Comparison of ENCODE assay signal across 7 mouse cellular contexts in the genomic region with DNA sequence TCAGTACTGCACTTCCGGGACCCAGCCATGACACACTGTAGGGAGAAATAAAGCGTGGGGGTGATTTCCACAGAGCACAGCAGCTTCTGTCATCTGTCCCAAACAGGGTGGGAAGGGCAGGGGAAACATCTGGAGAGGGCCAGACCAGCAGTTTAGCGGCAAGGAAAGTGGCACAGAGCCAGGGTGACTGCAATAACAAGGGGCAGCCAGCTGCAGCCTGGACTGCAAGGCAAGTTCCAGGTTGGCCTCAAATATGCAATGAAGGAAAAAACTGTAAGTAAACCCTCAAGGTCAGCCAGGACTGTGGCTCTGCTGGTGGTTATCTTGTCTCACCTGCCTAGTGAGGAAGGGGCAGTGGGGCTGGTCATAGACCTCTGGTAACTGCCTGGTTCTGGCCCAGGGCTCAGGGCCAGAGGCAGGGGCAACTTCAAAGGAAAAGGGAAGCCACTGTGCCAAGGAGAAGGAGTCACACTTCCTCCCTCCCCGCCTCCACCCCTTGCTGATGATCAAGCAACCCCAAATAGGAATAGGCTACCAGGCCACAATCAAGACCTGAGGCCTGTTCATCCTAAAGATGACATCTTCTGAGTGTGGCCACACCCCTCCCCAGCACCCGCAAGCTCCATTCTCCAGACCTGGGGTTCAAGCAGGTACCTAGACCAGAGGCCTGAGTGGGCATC. TPM values are rescaled to one million over a fixed set of nuclear protein-coding genes. Genes with fewer than 3 reads are reported as not detected.
DNase-seq lines count a peak whose midpoint lies in the region; ATAC-seq lines count a peak whose summit lies in the region.

No protein-coding gene starts in this region.

- no peak overlapping the region for H3K4me2 ChIP-seq in intestine, embryonic 16.5 days (ENCODE audit: low read depth, low read length)
- H3K4me2 ChIP-seq in forebrain, embryonic 12.5 days = no peak overlapping the region

- no peaks in the 10 kb centered on the region for H3K36me3 ChIP-seq in intestine, embryonic 16.5 days (ENCODE audit: control insufficient read depth, insufficient read depth, low read length)
- H3K36me3 ChIP-seq in forebrain, embryonic 12.5 days (replicated peaks) = no peaks in the 10 kb centered on the region

- no peaks in the 10 kb centered on the region for H3K27me3 ChIP-seq in intestine, embryonic 16.5 days (replicated peaks; ENCODE audit: control insufficient read depth, insufficient read depth, low read length)
- peaks cover 17% of the 10 kb centered on the region for H3K27me3 ChIP-seq in forebrain, embryonic 12.5 days

- WGBS in intestine, embryonic 16.5 days = 65% methylated on average over 5 of the region's 5 CpGs
- 86% methylated on average over 5 of the region's 5 CpGs for WGBS in forebrain, embryonic 12.5 days

- H3K27ac ChIP-seq in intestine, embryonic 16.5 days (ENCODE audit: low read length) = 0 out of 2 replicates have a peak overlapping the region, but pooled peaks have one; percentile 42
- no peak overlapping the region for H3K27ac ChIP-seq in forebrain, embryonic 12.5 days

- no peak overlapping the region for H3K4me3 ChIP-seq in intestine, embryonic 16.5 days (ENCODE audit: low read length)
- no peak overlapping the region for H3K4me3 ChIP-seq in forebrain, embryonic 12.5 days (replicated peaks)

- no peak for ATAC-seq in intestine, embryonic 16.5 days
- no peak for ATAC-seq in forebrain, embryonic 12.5 days (ENCODE audit: low FRiP score)

- H3K4me1 ChIP-seq in intestine, embryonic 16.5 days (ENCODE audit: control insufficient read depth, insufficient read depth, low read length) = peaks cover 48% of the 10 kb centered on the region
- peaks cover 23% of the 10 kb centered on the region for H3K4me1 ChIP-seq in forebrain, embryonic 12.5 days

- no peaks in the 10 kb centered on the region for H3K9me3 ChIP-seq in intestine, embryonic 16.5 days (ENCODE audit: control insufficient read depth, low read length)
- H3K9me3 ChIP-seq in forebrain, embryonic 12.5 days = no peaks in the 10 kb centered on the region

- no peak overlapping the region; the same call in 1 of the 2 replicates for H3K9ac ChIP-seq in intestine, embryonic 16.5 days (ENCODE audit: low read depth, low read length)
- H3K9ac ChIP-seq in forebrain, embryonic 12.5 days = no peak overlapping the region

- DNase-seq in urinary bladder, adult 2 months (ENCODE audit: low spot score) = peak; percentile 36
- DNase-seq in urinary bladder, adult 18-20 months (ENCODE audit: low spot score in 2 of 2) = no peak
- peak; percentile 72 for DNase-seq in gastrocnemius, postnatal 10 days
- DNase-seq in lung, postnatal 4 days = peak; percentile 78 to 88
- DNase-seq in cerebellum, postnatal 4 days (ENCODE audit: low spot score in 2 of 2) = no peak

RNA-seq across cellular contexts. Expression of a gene that starts 5.1 kb away (rescaled TPM):
- polyA plus RNA-seq in urinary bladder, adult 2 months (2012; rRNA removed) = 56.5 and 58.1 TPM in 2 replicates
- 10 to 100 TPM; 36.9 to 42.1 TPM for total RNA-seq in gastrocnemius, postnatal 10 days (2021)
- polyA plus RNA-seq in intestine, embryonic 16.5 days (2015; fragmentation: Nextera tagmentation; extraction: Ambion mirVana) = 15.6 and 20.9 TPM in 2 replicates
- polyA plus RNA-seq in forebrain, embryonic 12.5 days (2016; fragmentation: Nextera tagmentation; extraction: Ambion mirVana) = 6.8 and 8.2 TPM in 2 replicates

RNA-seq across cellular contexts. Expression of a gene that starts 36.1 kb away (rescaled TPM):
- polyA plus RNA-seq in urinary bladder, adult 2 months (2012; rRNA removed) = 3.9 and 4.2 TPM in 2 replicates
- total RNA-seq in gastrocnemius, postnatal 10 days (2021) = 1 to 10 TPM; 2.8 to 5.1 TPM
- 5.3 and 7.2 TPM in 2 replicates for polyA plus RNA-seq in intestine, embryonic 16.5 days (2015; fragmentation: Nextera tagmentation; extraction: Ambion mirVana)
- 16.8 and 17.2 TPM in 2 replicates for polyA plus RNA-seq in forebrain, embryonic 12.5 days (2016; fragmentation: Nextera tagmentation; extraction: Ambion mirVana)

RNA-seq across cellular contexts. Expression of a gene that starts 54.4 kb away (rescaled TPM):
- not detected in 2 replicates for polyA plus RNA-seq in urinary bladder, adult 2 months (2012; rRNA removed)
- total RNA-seq in gastrocnemius, postnatal 10 days (2021) = not detected
- not detected in 2 replicates for polyA plus RNA-seq in intestine, embryonic 16.5 days (2015; fragmentation: Nextera tagmentation; extraction: Ambion mirVana)
- polyA plus RNA-seq in forebrain, embryonic 12.5 days (2016; fragmentation: Nextera tagmentation; extraction: Ambion mirVana) = not detected in 2 replicates

Comparison
In these comparisons a context has a peak if more than half of its experiments do, and no peak if none do; other contexts are left out.
1. DNase-seq: peak in urinary bladder, adult 2 months (single experiment), gastrocnemius, postnatal 10 days (single experiment) and lung, postnatal 4 days (2 of 2); none in urinary bladder, adult 18-20 months (0 of 2) and cerebellum, postnatal 4 days (0 of 2).